Mouse (Mus musculus) 3134 (cell line): ENCODE measurements around the gene Mrtfa.
A peak's percentile ranks its signal among the peaks of the same experiment; 100 is the strongest.
"Not testable (repeated sequence)": the region's sequence is repeated elsewhere in the genome, so short reads cannot be mapped to it uniquely, and the experiment has no call there.

ENCODE experiments used
- DNase-seq: peaks from one replicate; pipeline ENCODE4 v3.0.0-alpha.2; 2011; ENCODE audit warnings: low spot score; ENCODE audit not compliant: insufficient read length; ENCODE audit errors: extremely low read depth

Mrtfa gene

GRCm38 (mm10) chr15:81190630-81191178 lies at the start of gene Mrtfa:
TSS of gene Mrtfa (minus strand) at chr15:81190757.
- peak; percentile 99 for DNase-seq

- peak; percentile 28 for DNase-seq
Measured at GRCm38 (mm10) chr15:81239794-81240343, 49.3 kb upstream of the Mrtfa start.

GRCm38 (mm10) chr15:81239261-81239660 lies 48.7 kb upstream of the Mrtfa start:
- peak; percentile 65 for DNase-seq

- no peak for DNase-seq
Measured at GRCm38 (mm10) chr15:81237471-81237870, 46.9 kb upstream of the Mrtfa start.

- DNase-seq = no peak
Measured at GRCm38 (mm10) chr15:81236062-81236461, 45.5 kb upstream of the Mrtfa start.

- DNase-seq = no peak
Measured at GRCm38 (mm10) chr15:81235086-81235920, 44.7 kb upstream of the Mrtfa start, which contains the start of gene Mchr1. TSS of gene Mchr1 (plus strand) at chr15:81235499.

- DNase-seq = no peak
Measured at GRCm38 (mm10) chr15:81231325-81231724, 40.8 kb upstream of the Mrtfa start.

GRCm38 (mm10) chr15:81229791-81230190 lies 39.2 kb upstream of the Mrtfa start:
- no peak for DNase-seq

- no peak for DNase-seq
Measured at GRCm38 (mm10) chr15:81228258-81228657, 37.7 kb upstream of the Mrtfa start.

- DNase-seq = no peak
Measured at GRCm38 (mm10) chr15:81227275-81227674, 36.7 kb upstream of the Mrtfa start.

GRCm38 (mm10) chr15:81226796-81227195 lies 36.2 kb upstream of the Mrtfa start:
- DNase-seq = no peak

- DNase-seq = no peak
Measured at GRCm38 (mm10) chr15:81225732-81226131, 35.2 kb upstream of the Mrtfa start.

- no peak for DNase-seq
Measured at GRCm38 (mm10) chr15:81225016-81225415, 34.5 kb upstream of the Mrtfa start.

- peak; percentile 28 for DNase-seq
Measured at GRCm38 (mm10) chr15:81221446-81221845, 30.9 kb upstream of the Mrtfa start.

GRCm38 (mm10) chr15:81220051-81220450 lies 29.5 kb upstream of the Mrtfa start:
- not testable (repeated sequence) for DNase-seq

GRCm38 (mm10) chr15:81219054-81219453 lies 28.5 kb upstream of the Mrtfa start:
- no peak for DNase-seq

GRCm38 (mm10) chr15:81216906-81217653 lies 26.5 kb upstream of the Mrtfa start:
- no peak for DNase-seq

- DNase-seq = peak; percentile 31
Measured at GRCm38 (mm10) chr15:81212976-81213375, 22.4 kb upstream of the Mrtfa start.

- DNase-seq = no peak
Measured at GRCm38 (mm10) chr15:81210496-81210895, 19.9 kb upstream of the Mrtfa start.

GRCm38 (mm10) chr15:81202462-81202861 lies 11.9 kb upstream of the Mrtfa start:
- DNase-seq = no peak

GRCm38 (mm10) chr15:81199372-81199959 lies 8.9 kb upstream of the Mrtfa start:
- DNase-seq = peak; percentile 44
